Mouse (Mus musculus) cerebellum, adult 2 months (tissue): ENCODE data around the gene Nell2. TPM values are rescaled to one million over a fixed set of nuclear protein-coding genes. Genes with fewer than 3 reads are reported as not detected.

ENCODE experiments used
- DNase-seq, 2 experiments: peaks; one replicate each; pipeline ENCODE4 v3.0.0; 2021
- H3K27ac ChIP-seq: fragments of 200-500 bp; 2 replicates; pipeline ENCODE4 v1.5.1; 2012; ENCODE audit warnings: low read length, control low read depth, inconsistent platforms; ENCODE audit not compliant: insufficient read depth
- H3K27me3 ChIP-seq: fragments of 200-500 bp; 2 replicates; pipeline ENCODE4 v1.6.1; 2012; ENCODE audit warnings: inconsistent platforms, mild to moderate bottlenecking, low read length, moderate library complexity; ENCODE audit not compliant: control insufficient read depth, insufficient read depth
- H3K4me1 ChIP-seq: fragments of 200-500 bp; 2 replicates; pipeline ENCODE4 v1.6.1; 2011; ENCODE audit warnings: low read length; ENCODE audit not compliant: control insufficient read depth, insufficient read depth
- H3K4me3 ChIP-seq: fragments of 200-500 bp; replicated peaks from 2 replicates; pipeline ENCODE3; 2011; ENCODE audit warnings: mild to moderate bottlenecking, low read depth, low read length, control low read depth; ENCODE audit not compliant: insufficient read depth
- CTCF ChIP-seq: fragments of 200-500 bp; IDR thresholded peaks from 2 replicates; pipeline ENCODE4 v1.5.1; 2011; ENCODE audit warnings: low read depth, mild to moderate bottlenecking, control low read depth, low read length, moderate library complexity, borderline replicate concordance; ENCODE audit not compliant: insufficient read depth
- POLR2A ChIP-seq: fragments of 200-500 bp; IDR thresholded peaks from 2 replicates; pipeline ENCODE4 v1.6.1; 2011; ENCODE audit warnings: low read length, control low read depth, borderline replicate concordance; ENCODE audit not compliant: insufficient read depth
- WGBS: fragments of 180-500 bp; shearing (Covaris S2); methylation state at CpG from one replicate; pipeline ENCODE4 v1.1.7; 2018; 5-methylcytosine and 5-hydroxymethylcytosine counted together
- polyA plus RNA-seq: library from polyadenylated mRNA; depleted of rRNA; stranded (reverse); fragments of >200 nt; gene quantifications from 2 replicates; pipeline ENCODE4 v1.2.3, GENCODE M21; 2012; rRNA removed

Nell2 gene
- 141 and 163 TPM in 2 replicates for polyA plus RNA-seq

DNA sequence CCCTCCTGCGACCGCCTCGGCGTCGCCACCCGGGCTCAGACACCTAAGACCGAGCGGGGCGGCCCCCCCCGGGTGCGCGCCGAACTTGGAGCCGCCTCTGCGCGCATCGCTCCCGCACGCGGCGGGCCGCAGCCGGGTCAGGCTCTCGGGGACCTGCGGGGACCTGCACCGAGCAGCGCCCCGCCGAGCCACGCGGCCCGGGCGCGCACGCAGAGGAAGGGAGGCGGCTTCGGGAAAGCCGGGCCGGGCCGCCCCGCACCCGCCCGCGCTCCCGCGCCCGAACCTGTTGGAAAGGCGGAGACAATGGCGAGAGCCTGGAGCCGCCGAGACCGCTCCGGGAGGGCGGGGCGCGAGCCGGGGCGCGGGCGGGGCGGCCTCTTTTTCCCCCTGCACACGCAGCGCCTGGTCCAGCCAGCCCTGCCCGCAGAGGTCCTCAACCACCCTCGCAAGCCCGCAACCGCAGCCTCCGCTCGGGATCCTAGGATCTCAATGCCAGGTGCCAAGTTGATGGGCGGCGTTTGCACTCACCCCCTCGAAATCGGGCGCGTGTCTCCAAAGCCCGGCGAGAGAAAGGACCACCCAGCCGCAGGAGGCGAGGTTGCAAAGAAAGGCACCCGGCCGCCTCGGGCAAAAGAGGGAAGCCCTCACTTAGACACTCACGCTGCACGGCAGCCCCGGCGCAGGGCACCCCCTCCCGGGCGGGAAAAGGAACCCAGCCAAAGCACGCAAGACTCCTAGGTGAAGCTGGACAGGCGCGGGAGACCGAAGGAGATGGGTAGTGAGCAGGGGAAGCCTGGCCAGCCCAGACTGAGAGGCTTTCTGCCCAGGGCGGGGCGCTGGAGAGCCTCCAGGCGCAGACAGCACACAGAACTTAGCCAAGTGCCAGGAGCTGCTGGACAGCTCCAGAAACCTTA lies at the start of gene Nell2:
Gene Nell2, minus strand, starts transcription at position 612 of the 914 bp plus-strand sequence.
- H3K4me3 ChIP-seq: peak within 1 kb of the TSS; percentile 76
- under 1% methylated on average over 95 of the region's 95 CpGs for WGBS
- peaks cover 2% of the 10 kb centered on the region; the same call in 1 of the 2 replicates for H3K4me1 ChIP-seq
- TF ChIP-seq POLR2A (peak; percentile 47; the same call in 1 of the 2 replicates), CTCF (peak; percentile 19; the same call in 1 of the 2 replicates)
- no peaks in the 10 kb centered on the region for H3K27me3 ChIP-seq
- H3K27ac ChIP-seq: peak within 1 kb of the TSS; percentile 84
- peak; percentile 91 to 94 for DNase-seq

DNA sequence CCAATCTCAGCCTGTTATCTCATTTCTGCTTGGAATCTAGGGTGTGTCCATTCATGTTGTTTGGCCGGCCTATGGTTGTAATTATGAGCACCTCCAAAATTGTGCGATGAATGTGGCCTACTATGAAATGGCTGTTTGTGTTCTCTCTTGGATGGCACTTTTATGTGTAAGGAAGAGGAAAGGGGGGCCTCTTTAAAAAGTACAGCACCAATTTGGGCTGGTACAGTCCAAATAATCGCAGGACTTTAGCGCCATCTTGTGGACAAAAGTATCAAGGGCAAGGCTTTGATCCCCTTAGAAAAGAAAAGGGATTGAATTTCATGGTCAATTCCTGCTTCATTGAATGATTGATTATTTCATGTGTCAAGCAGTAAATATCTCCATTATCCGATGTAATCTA lies 46.3 kb upstream of the Nell2 start:
- 13% methylated on average over 5 of the region's 5 CpGs for WGBS
- peak; percentile 55 to 61 for DNase-seq
- H3K27ac ChIP-seq: no peak overlapping the region

DNA sequence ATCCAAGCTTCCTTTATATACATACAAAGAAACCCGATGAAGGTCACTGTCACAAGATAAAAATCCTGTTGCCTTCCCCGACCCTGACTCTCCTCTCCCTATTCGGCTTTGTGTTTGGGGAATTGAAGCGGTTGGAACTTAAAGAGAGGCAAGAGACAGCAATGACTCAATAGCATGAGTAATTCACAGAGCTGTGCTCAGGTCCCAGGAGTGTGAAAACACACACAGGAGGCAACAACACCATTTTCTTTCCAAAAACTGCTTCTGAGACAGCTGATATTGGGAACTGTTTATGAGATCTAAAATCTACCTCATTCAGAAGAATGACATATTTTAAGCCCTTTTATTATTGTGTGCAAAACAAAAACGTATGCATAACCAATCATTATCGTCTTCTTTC lies 41.2 kb upstream of the Nell2 start:
- DNase-seq: no peak
- 89% methylated on average over 6 of the region's 6 CpGs for WGBS
- TF ChIP-seq POLR2A (no peak), CTCF (no peak)

More for the DNA sequence above, 46.3 kb upstream of the Nell2 start:
- no peak overlapping the region for H3K4me3 ChIP-seq
- TF ChIP-seq POLR2A: no peak
- TF ChIP-seq CTCF: no peak
- no peaks in the 10 kb centered on the region for H3K27me3 ChIP-seq
- no peaks in the 10 kb centered on the region for H3K4me1 ChIP-seq

DNA sequence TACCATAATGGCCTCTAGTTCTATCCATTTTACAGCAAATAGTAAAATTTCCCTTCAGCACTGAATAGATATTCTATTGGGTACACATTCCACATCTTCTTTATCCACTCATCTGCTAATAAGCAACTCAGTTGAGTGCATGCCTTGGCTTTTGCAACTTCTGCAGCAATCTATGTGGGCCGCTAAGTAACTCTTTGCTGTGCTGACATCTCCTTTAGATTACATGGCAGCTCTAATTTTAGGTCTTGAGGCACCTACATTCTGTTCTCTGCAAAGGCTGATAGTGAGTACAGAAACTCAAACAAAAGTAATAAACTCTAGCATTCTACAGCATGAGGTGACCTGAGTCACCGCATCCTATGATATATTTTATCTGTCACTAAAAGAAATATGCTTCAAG lies 36.8 kb upstream of the Nell2 start:
- H3K27ac ChIP-seq: no peak overlapping the region
- no peak overlapping the region for H3K4me3 ChIP-seq
- H3K27me3 ChIP-seq: no peaks in the 10 kb centered on the region
- WGBS: 98% methylated on average over 2 of the region's 2 CpGs
- H3K4me1 ChIP-seq: no peaks in the 10 kb centered on the region
- no peak for TF ChIP-seq CTCF
- TF ChIP-seq POLR2A: no peak
- DNase-seq: no peak

More for the DNA sequence above, 41.2 kb upstream of the Nell2 start:
- Histone ChIP-seq H3K4me1 (no peaks in the 10 kb centered on the region), H3K4me3 (no peak overlapping the region), H3K27me3 (no peaks in the 10 kb centered on the region), H3K27ac (no peak overlapping the region)

DNA sequence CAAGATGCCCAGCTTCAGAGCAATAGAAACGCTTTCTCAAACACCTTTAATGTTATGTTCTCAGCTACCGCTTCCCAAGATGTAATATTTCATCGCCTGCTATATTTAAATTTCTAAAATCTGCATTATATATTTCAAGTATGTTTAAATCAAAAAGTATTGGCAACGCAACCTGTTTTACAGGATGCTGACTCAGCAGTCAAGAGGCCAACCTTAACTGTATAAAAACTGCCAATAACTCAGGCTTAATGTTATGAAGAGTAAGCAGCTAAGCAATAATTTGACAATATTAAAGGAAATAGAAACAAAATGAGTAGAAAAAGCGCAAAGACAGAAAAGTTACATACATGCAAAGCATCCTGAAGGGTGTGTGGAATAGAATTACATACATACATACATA lies 32.9 kb upstream of the Nell2 start:
- Histone ChIP-seq H3K27ac (no peak overlapping the region), H3K27me3 (no peaks in the 10 kb centered on the region), H3K4me3 (no peak overlapping the region), H3K4me1 (no peaks in the 10 kb centered on the region)
- 96% methylated on average over 5 of the region's 5 CpGs for WGBS
- TF ChIP-seq CTCF (no peak), POLR2A (no peak)
- DNase-seq: no peak

DNA sequence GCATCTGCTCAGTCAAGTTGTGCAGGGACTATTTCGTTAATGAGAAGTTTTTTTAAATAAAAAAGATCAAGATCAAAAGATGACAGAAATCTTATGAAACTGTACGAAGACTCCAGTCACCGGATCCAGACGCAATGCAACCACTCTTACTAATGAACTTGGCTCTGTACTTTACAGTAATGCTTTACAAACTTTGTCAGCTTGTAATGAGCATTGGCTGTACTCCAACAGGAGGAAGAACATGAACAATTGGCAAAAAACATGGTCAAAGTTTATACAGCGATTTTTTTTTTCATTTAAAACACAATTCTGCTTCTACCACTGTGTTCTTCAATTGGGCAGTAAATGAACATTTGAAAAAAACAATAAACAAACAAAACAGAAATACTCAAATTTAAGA lies 21.7 kb upstream of the Nell2 start:
- Histone ChIP-seq H3K4me1 (no peaks in the 10 kb centered on the region), H3K27ac (no peak overlapping the region), H3K4me3 (no peak overlapping the region), H3K27me3 (no peaks in the 10 kb centered on the region)
- TF ChIP-seq POLR2A: no peak
- TF ChIP-seq CTCF: no peak
- DNase-seq: no peak
- 49% methylated on average over 5 of the region's 5 CpGs for WGBS

DNA sequence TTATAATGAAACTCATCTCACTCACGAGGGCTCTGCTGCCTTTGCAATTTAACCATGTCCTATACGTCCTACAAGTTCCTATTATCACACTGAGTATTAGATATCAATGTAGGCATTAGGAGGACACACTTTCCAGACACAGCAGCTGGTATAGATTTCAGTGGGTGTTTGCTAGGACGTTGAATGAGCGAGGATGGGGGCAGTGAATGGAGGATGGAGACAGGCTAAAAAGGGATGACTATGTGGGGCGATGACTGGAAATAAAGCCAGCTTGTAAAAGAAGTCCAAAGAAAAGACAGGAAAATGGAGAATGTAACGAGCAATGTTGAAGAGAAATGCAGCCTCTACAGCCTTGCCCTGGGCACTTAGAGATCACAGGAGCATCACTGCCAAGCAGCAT lies 14.3 kb upstream of the Nell2 start:
- WGBS: 88% methylated on average over 6 of the region's 6 CpGs
- Histone ChIP-seq H3K27ac (no peak overlapping the region), H3K4me3 (no peak overlapping the region), H3K27me3 (no peaks in the 10 kb centered on the region), H3K4me1 (peaks cover 1% of the 10 kb centered on the region)
- no peak for TF ChIP-seq CTCF
- no peak for TF ChIP-seq POLR2A
- DNase-seq: no peak

DNA sequence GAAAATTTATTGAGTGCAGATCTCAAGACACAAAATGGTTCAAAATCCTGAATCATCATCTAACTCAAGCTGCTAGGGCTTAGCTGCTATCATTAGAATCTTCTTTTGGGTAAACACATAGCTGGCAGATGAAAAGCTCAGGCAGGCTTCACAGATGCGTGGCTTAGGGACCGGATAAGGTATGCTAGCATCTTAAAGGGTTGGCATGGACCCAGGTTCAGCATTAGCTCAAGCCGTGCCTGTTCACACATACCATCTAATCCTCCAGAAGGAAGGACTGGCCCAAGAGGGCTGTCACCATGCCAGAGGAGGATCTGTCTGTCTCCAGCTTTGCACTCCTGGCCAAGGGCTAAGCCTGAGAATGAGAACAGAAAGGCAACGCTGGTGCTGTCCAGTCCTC lies 8.4 kb upstream of the Nell2 start:
- no peak overlapping the region for H3K4me3 ChIP-seq
- no peak for TF ChIP-seq CTCF
- TF ChIP-seq POLR2A: no peak
- 7% methylated on average over 4 of the region's 4 CpGs for WGBS
- DNase-seq: peak; percentile 80 to 84
- H3K4me1 ChIP-seq: peaks cover 19% of the 10 kb centered on the region
- H3K27me3 ChIP-seq: no peaks in the 10 kb centered on the region
- H3K27ac ChIP-seq: peak overlapping the region; percentile 0; the same call in 1 of the 2 replicates
